Mouse (Mus musculus) MN1 (cell line): ENCODE data around the gene Dscaml1.

Experiments used
- DNase-seq: peaks from one replicate; pipeline ENCODE4 v3.0.0-alpha.2; 2016; ENCODE audit warnings: low spot score

Dscaml1 gene

GRCm38 (mm10) chr9:45779201-45779600 is 352.8 kb downstream of the Dscaml1 start:
- DNase-seq = no peak

GRCm38 (mm10) chr9:45783249-45784069 is 357.0 kb downstream of the Dscaml1 start:
- DNase-seq = no peak

- peak; percentile 17 for DNase-seq
Observed at GRCm38 (mm10) chr9:45787071-45787470, 360.6 kb downstream of the Dscaml1 start.

- peak; percentile 43 for DNase-seq
Observed at GRCm38 (mm10) chr9:45787547-45787946, 361.1 kb downstream of the Dscaml1 start.

GRCm38 (mm10) chr9:45788405-45788804 is 362.0 kb downstream of the Dscaml1 start:
- DNase-seq = no peak

- DNase-seq = no peak
Observed at GRCm38 (mm10) chr9:45791456-45792142, 365.2 kb downstream of the Dscaml1 start.

GRCm38 (mm10) chr9:45792235-45792634 is 365.8 kb downstream of the Dscaml1 start:
- DNase-seq = no peak

GRCm38 (mm10) chr9:45793697-45794096 is 367.3 kb downstream of the Dscaml1 start:
- no peak for DNase-seq

- no peak for DNase-seq
Observed at GRCm38 (mm10) chr9:45795722-45796121, 369.3 kb downstream of the Dscaml1 start.

- no peak for DNase-seq
Observed at GRCm38 (mm10) chr9:45797271-45797670, 370.8 kb downstream of the Dscaml1 start.

- peak; percentile 56 for DNase-seq
Observed at GRCm38 (mm10) chr9:45798467-45799164, 372.2 kb downstream of the Dscaml1 start.

- no peak for DNase-seq
Observed at GRCm38 (mm10) chr9:45799402-45799801, 373.0 kb downstream of the Dscaml1 start.
